Mouse (Mus musculus) neural tube, embryonic 10.5 days (tissue): ENCODE measurements around the gene Riok1.

ENCODE experiments used
- DNase-seq: peaks from one replicate; pipeline ENCODE4 v3.0.0-alpha.2; 2017; ENCODE audit warnings: low spot score; ENCODE audit errors: extremely low spot score

Gene Riok1

GRCm38 (mm10) chr13:38064854-38065663 lies 28.3 kb downstream of the Riok1 start:
- DNase-seq = no peak

DNA sequence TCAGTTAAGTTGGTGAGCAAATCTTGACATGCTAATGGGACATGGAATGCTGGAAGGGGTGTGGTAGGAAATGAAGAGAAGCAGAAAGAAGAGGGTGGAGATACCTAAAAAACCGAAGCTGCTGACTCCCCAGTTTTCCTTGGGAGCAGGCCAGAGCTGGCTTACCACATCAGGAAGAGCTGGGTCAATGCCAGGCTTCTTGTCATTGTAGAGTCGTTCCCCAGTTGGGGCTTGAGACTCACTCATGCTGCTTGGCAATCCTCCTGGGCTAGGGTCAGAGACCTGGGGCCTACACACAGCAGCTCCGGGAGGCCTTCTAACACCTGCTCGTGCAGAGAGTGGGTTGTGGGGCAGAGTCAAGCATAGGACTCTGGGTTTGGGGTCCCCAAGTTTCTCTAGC lies 34.1 kb downstream of the Riok1 start:
- no peak for DNase-seq

DNA sequence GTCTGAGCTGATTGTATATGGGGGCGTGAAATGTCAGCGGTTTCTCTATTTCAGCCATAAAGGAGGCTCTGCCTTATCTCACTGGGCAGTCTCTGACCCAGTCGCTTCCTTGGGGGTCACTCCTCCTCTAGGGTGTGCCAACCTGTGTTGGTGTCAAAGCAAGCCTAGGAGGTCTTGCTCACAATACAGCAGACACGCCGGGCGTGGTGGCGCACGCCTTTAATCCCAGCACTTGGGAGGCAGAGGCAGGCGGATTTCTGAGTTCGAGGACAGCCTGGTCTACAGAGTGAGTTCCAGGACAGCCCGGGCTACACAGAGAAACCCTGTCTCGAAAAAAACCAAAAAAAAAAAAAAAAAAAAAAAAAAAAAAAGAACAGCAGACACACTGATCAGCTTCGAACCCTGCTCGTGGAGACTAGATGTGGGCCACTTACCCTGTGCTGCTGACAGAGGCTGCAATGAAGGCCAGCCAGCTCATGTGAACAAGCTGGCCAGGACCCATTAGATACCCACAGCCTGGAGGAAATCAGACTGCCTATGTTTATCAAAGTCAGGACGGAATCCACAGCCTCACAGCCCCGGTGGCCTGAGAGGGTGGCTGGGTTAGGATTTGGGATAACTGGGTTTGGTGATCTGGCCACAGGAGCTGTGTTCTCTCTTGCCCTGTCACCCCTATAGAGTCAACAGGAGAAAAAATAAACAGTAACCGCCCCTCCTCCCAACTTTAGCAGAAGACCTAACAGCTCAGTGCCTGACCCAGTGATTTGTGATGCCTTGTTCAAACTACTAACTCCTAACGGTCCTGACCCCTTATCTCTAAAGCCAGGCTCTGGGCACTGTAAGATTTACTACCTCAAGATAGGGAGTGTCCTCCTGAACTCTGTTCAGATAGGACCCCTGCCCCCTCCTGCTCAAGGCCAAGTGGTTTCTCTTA lies 36.8 kb downstream of the Riok1 start:
- DNase-seq = no peak

DNA sequence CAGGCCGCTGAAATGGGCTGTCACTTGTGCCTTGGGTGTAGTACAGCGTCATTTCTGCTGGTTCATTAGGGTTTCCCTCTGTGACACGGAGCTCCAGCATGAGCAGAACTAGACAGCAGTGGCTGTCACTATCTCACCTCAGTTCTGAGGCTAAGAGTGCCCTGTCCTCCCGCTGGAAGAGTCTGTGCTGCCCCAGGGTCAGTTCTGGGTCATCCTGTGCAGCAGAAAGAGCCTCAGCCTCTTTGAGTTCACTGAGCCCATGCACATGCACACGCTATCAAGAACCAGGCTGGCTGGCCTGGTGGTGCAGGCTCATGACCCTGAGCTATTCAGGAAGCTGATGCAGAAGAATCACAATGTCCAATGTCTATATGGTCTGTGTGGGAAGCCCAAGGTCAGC lies 37.6 kb downstream of the Riok1 start:
- no peak for DNase-seq

- DNase-seq = no peak
These were observed 40.3 kb downstream of the Riok1 start for GRCm38 (mm10) chr13:38077113-38077512.

GRCm38 (mm10) chr13:38078836-38079235 lies 42.0 kb downstream of the Riok1 start:
- no peak for DNase-seq

DNA sequence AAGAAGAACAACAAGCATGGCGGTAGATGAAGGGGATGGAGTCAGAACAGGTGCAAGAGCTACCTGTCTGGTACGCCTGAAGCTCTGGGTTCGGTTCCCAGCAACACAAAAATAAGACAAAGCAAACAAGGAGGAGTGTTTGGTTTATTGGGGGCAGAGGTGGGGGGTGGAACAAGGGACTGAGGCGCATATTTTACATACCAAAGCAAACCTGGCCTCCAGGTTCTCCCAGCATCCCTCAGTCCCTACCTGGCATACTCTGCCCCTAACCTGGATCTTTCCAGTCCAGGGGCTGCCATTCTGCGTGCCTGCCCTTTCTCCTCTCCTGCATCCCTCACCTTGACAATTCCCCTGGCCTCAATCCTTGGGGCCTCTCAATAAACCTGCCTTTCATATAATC lies 42.6 kb downstream of the Riok1 start:
- DNase-seq = no peak

DNA sequence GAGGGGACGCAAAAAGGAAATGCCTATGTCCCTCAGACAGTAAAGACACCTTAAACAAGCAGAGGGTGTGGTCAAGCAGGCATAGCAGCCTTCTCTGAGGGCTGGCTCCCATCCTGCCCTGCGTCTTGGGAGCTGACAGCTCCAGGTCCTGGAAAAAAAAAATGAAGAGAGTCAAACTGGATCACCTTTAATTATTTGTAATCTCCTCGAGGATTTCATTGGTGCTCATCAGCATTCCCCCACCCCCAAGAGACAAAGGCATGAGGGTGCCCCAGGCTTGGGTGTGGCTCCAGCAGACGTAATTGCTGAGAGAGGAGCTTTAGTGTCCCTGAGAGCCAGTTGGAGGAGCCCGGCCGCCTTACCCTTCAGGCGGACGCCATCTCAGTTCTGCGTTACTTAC lies 43.2 kb downstream of the Riok1 start:
- DNase-seq = no peak

DNA sequence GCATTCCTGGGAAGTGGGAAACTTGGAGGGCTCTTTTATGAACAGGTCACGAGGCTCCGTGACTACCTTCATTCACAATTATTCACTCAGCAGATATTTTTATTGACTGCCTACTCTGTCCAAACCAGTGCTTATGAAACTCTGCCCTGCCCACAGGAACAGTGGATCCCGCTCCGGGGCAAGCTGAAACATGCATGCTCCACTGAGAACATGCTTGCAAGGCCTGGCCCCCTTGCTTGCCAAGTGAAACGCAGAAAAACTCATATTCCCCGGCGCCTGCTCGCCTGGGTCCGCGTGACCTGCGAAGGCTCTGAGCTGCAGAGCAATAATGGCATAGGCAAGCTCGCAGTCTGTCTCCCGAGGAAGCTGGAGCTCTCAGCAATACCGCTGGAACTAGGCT lies 43.9 kb downstream of the Riok1 start:
- DNase-seq = no peak

- DNase-seq = no peak
These were observed 44.4 kb downstream of the Riok1 start for GRCm38 (mm10) chr13:38081161-38081560.

- DNase-seq = no peak
These were observed 49.9 kb downstream of the Riok1 start for GRCm38 (mm10) chr13:38086711-38087110.

- no peak for DNase-seq
These were observed 51.2 kb downstream of the Riok1 start for GRCm38 (mm10) chr13:38088008-38088407.

DNA sequence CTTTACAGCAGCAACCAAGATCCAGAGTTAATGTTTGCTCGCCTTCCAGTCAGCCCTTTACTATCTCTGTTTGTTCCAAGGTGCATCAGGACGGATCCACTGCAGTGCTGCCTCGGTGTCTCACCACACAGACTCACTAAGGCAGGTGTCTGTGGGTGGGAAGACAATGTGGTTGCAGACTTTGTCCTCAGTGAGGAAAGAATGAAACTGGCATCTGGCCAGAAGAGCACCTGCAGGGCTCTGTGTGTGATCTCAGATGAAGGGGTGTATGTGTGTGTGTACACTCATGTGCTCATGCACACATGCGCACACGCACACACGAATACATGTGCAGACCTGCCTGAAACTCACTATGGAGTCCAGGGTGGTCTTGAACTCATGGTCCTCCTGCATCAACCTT lies 52.7 kb downstream of the Riok1 start:
- no peak for DNase-seq

DNA sequence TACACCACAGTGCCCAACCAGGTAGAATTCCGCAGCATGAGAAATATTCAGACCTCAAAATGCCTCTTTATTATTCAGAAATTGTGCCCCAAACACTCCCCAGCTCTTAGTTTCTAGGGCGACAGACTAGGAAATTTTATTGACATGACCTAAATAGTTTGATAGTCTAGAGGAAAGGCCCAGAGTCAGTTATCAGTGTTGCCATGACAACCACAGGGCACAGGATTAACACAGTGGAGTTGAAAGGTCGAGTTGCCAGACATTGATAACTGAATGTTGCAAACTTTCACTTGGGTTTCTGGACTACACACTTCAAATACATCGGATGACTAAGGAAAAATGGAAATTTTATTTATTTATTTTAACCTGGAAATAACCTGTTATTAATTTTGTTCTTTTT lies 53.1 kb downstream of the Riok1 start:
- DNase-seq = no peak

- DNase-seq = no peak
These were observed 59.4 kb downstream of the Riok1 start for GRCm38 (mm10) chr13:38096207-38096606.

DNA sequence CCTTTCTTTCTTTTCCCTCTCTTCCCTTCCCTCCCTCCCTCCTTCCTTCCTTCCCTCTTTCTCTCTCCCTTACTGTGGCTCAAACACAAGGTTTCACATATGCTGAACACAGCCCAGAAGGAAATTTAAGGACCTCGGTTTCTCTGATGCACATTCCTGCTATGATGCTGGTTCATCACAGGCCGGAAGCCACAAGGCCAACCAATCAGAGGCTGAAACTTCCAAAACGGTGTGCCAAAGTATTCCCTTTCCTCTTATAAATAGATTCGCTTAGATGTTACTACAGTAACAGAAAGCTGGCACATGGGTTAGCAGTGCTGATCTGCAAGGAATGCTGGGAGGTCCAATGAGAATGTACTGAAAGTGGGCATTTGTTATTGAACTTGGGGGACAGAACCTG lies 66.6 kb downstream of the Riok1 start:
- no peak for DNase-seq

GRCm38 (mm10) chr13:38104501-38104900 lies 67.7 kb downstream of the Riok1 start:
- DNase-seq = no peak

GRCm38 (mm10) chr13:38109081-38109480 lies 72.3 kb downstream of the Riok1 start:
- DNase-seq = no peak
